Mouse (Mus musculus) thymus, adult 2 months (tissue): ENCODE measurements around the gene Rhof.

ENCODE experiments used
- CTCF ChIP-seq: fragments of 200-500 bp; IDR thresholded peaks from 2 replicates; pipeline ENCODE4 v1.5.1; 2012; ENCODE audit warnings: mild to moderate bottlenecking, control low read depth, low read length, moderate library complexity, borderline replicate concordance; ENCODE audit not compliant: control insufficient read depth, poor library complexity, insufficient read depth; ENCODE audit errors: extremely low read depth
- POLR2A ChIP-seq: fragments of 200-500 bp; IDR thresholded peaks from 2 replicates; pipeline ENCODE4 v1.6.1; 2012; ENCODE audit warnings: mild to moderate bottlenecking, low read length, control low read depth, moderate library complexity; ENCODE audit not compliant: control insufficient read depth, poor library complexity, insufficient read depth; ENCODE audit errors: extremely low read depth

- TF ChIP-seq CTCF, result no peak
- no peak for TF ChIP-seq POLR2A
Observed at GRCm38 (mm10) chr5:123160341-123160740, 27.8 kb upstream of the Rhof start.
